Mouse (Mus musculus): ENCODE results near the gene Thbs2. TPM values are rescaled to one million over a fixed set of nuclear protein-coding genes. Genes with fewer than 3 reads are reported as not detected.

The Thbs2 gene
- polyA plus RNA-seq, 1 experiment from 2014 or later: 54.9 TPM

- Histone ChIP-seq H3K27ac (ENCODE audit: low read length) (peak overlapping the region; percentile 77), H3K9ac (ENCODE audit: low read length) (peak overlapping the region; percentile 46; the same call in 1 of the 2 replicates), H3K4me3 (replicated peaks; ENCODE audit: low read length) (peak overlapping the region; percentile 55; the same call in 1 of the 2 replicates)
Measured at GRCm38 (mm10) chr17:14691197-14691596, 2.8 kb downstream of the Thbs2 start.

GRCm38 (mm10) chr17:14682836-14683235 is 11.2 kb downstream of the Thbs2 start:
- no peak overlapping the region for H3K4me2 ChIP-seq (ENCODE audit: low read depth, low read length)
- H3K27ac ChIP-seq (ENCODE audit: low read length): no peak overlapping the region
- peaks cover 8% of the 10 kb centered on the region; the same call in 1 of the 2 replicates for H3K4me1 ChIP-seq (ENCODE audit: control insufficient read depth, insufficient read depth, low read length)
- no peak overlapping the region for H3K9ac ChIP-seq (ENCODE audit: low read length)
- no peaks in the 10 kb centered on the region for H3K27me3 ChIP-seq (ENCODE audit: control insufficient read depth, insufficient read depth, low read length)
- no peaks in the 10 kb centered on the region for H3K9me3 ChIP-seq (replicated peaks; ENCODE audit: control insufficient read depth, low read length)
- WGBS: 92% methylated on average over 7 of the region's 7 CpGs
- peaks cover 6% of the 10 kb centered on the region for H3K36me3 ChIP-seq (ENCODE audit: control insufficient read depth, insufficient read depth, low read length)
- no peak overlapping the region for H3K4me3 ChIP-seq (replicated peaks; ENCODE audit: low read length)
- no peak for ATAC-seq (ENCODE audit: insufficient read depth, low FRiP score)

More at GRCm38 (mm10) chr17:14691197-14691596, 2.8 kb downstream of the Thbs2 start:
- Histone ChIP-seq H3K27me3 (ENCODE audit: control insufficient read depth, insufficient read depth, low read length) (no peaks in the 10 kb centered on the region), H3K4me1 (ENCODE audit: control insufficient read depth, insufficient read depth, low read length) (peaks cover 15% of the 10 kb centered on the region; the same call in 1 of the 2 replicates), H3K9me3 (replicated peaks; ENCODE audit: control insufficient read depth, low read length) (no peaks in the 10 kb centered on the region), H3K36me3 (ENCODE audit: control insufficient read depth, insufficient read depth, low read length) (0 out of 2 replicates have a peak, but pooled peaks cover 4% of the 10 kb centered on the region), H3K4me2 (ENCODE audit: low read depth, low read length) (peak overlapping the region; percentile 51)
- no peak for ATAC-seq (ENCODE audit: insufficient read depth, low FRiP score)
- 48% methylated on average over 4 of the region's 4 CpGs for WGBS

- Histone ChIP-seq H3K36me3 (ENCODE audit: control insufficient read depth, insufficient read depth, low read length) (peaks cover 6% of the 10 kb centered on the region), H3K4me2 (ENCODE audit: low read depth, low read length) (no peak overlapping the region), H3K4me3 (replicated peaks; ENCODE audit: low read length) (no peak overlapping the region), H3K9ac (ENCODE audit: low read length) (no peak overlapping the region), H3K27me3 (ENCODE audit: control insufficient read depth, insufficient read depth, low read length) (no peaks in the 10 kb centered on the region), H3K9me3 (replicated peaks; ENCODE audit: control insufficient read depth, low read length) (no peaks in the 10 kb centered on the region), H3K27ac (ENCODE audit: low read length) (no peak overlapping the region), H3K4me1 (ENCODE audit: control insufficient read depth, insufficient read depth, low read length) (no peaks in the 10 kb centered on the region)
- ATAC-seq (ENCODE audit: insufficient read depth, low FRiP score): no peak
- 92% methylated on average over 12 of the region's 12 CpGs for WGBS
Measured at GRCm38 (mm10) chr17:14681047-14681446, 13.0 kb downstream of the Thbs2 start.

- H3K27me3 ChIP-seq (ENCODE audit: control insufficient read depth, insufficient read depth, low read length): no peaks in the 10 kb centered on the region
- H3K4me3 ChIP-seq (replicated peaks; ENCODE audit: low read length): no peak overlapping the region
- H3K9ac ChIP-seq (ENCODE audit: low read length): no peak overlapping the region
- H3K36me3 ChIP-seq (ENCODE audit: control insufficient read depth, insufficient read depth, low read length): peaks cover 6% of the 10 kb centered on the region
- H3K9me3 ChIP-seq (replicated peaks; ENCODE audit: control insufficient read depth, low read length): no peaks in the 10 kb centered on the region
- H3K4me2 ChIP-seq (ENCODE audit: low read depth, low read length): no peak overlapping the region
- no peak for ATAC-seq (ENCODE audit: insufficient read depth, low FRiP score)
- WGBS: 67% methylated on average over 8 of the region's 8 CpGs
- H3K27ac ChIP-seq (ENCODE audit: low read length): no peak overlapping the region
- H3K4me1 ChIP-seq (ENCODE audit: control insufficient read depth, insufficient read depth, low read length): no peaks in the 10 kb centered on the region
Measured at GRCm38 (mm10) chr17:14677198-14677597, 16.8 kb downstream of the Thbs2 start.

GRCm38 (mm10) chr17:14675517-14675916 is 18.5 kb downstream of the Thbs2 start:
- 69% methylated on average over 2 of the region's 2 CpGs for WGBS
- no peak for ATAC-seq (ENCODE audit: insufficient read depth, low FRiP score)
- no peaks in the 10 kb centered on the region; the same call in 1 of the 2 replicates for H3K36me3 ChIP-seq (ENCODE audit: control insufficient read depth, insufficient read depth, low read length)
- H3K4me1 ChIP-seq (ENCODE audit: control insufficient read depth, insufficient read depth, low read length): no peaks in the 10 kb centered on the region
- H3K27me3 ChIP-seq (ENCODE audit: control insufficient read depth, insufficient read depth, low read length): no peaks in the 10 kb centered on the region
- H3K9me3 ChIP-seq (replicated peaks; ENCODE audit: control insufficient read depth, low read length): no peaks in the 10 kb centered on the region
- no peak overlapping the region for H3K27ac ChIP-seq (ENCODE audit: low read length)
- H3K9ac ChIP-seq (ENCODE audit: low read length): no peak overlapping the region
- no peak overlapping the region for H3K4me2 ChIP-seq (ENCODE audit: low read depth, low read length)
- no peak overlapping the region for H3K4me3 ChIP-seq (replicated peaks; ENCODE audit: low read length)

GRCm38 (mm10) chr17:14672402-14672801 is 21.6 kb downstream of the Thbs2 start:
- Histone ChIP-seq H3K27ac (ENCODE audit: low read length) (no peak overlapping the region), H3K4me3 (replicated peaks; ENCODE audit: low read length) (no peak overlapping the region), H3K4me2 (ENCODE audit: low read depth, low read length) (no peak overlapping the region), H3K9ac (ENCODE audit: low read length) (no peak overlapping the region), H3K36me3 (ENCODE audit: control insufficient read depth, insufficient read depth, low read length) (no peaks in the 10 kb centered on the region), H3K27me3 (ENCODE audit: control insufficient read depth, insufficient read depth, low read length) (no peaks in the 10 kb centered on the region), H3K9me3 (replicated peaks; ENCODE audit: control insufficient read depth, low read length) (no peaks in the 10 kb centered on the region), H3K4me1 (ENCODE audit: control insufficient read depth, insufficient read depth, low read length) (no peaks in the 10 kb centered on the region)
- ATAC-seq (ENCODE audit: insufficient read depth, low FRiP score): no peak
- 63% methylated on average over 5 of the region's 5 CpGs for WGBS

- H3K9me3 ChIP-seq (replicated peaks; ENCODE audit: control insufficient read depth, low read length): no peaks in the 10 kb centered on the region
- no peak overlapping the region for H3K9ac ChIP-seq (ENCODE audit: low read length)
- no peak overlapping the region for H3K4me2 ChIP-seq (ENCODE audit: low read depth, low read length)
- ATAC-seq (ENCODE audit: insufficient read depth, low FRiP score): no peak
- no peak overlapping the region for H3K27ac ChIP-seq (ENCODE audit: low read length)
- 49% methylated on average over 4 of the region's 4 CpGs for WGBS
- H3K36me3 ChIP-seq (ENCODE audit: control insufficient read depth, insufficient read depth, low read length): no peaks in the 10 kb centered on the region
- no peaks in the 10 kb centered on the region for H3K4me1 ChIP-seq (ENCODE audit: control insufficient read depth, insufficient read depth, low read length)
- no peak overlapping the region for H3K4me3 ChIP-seq (replicated peaks; ENCODE audit: low read length)
- no peaks in the 10 kb centered on the region for H3K27me3 ChIP-seq (ENCODE audit: control insufficient read depth, insufficient read depth, low read length)
Measured at GRCm38 (mm10) chr17:14667225-14667624, 26.8 kb downstream of the Thbs2 start.

- H3K4me1 ChIP-seq (ENCODE audit: control insufficient read depth, insufficient read depth, low read length): no peaks in the 10 kb centered on the region
- ATAC-seq (ENCODE audit: insufficient read depth, low FRiP score): no peak
- H3K9me3 ChIP-seq (replicated peaks; ENCODE audit: control insufficient read depth, low read length): no peaks in the 10 kb centered on the region
- H3K4me2 ChIP-seq (ENCODE audit: low read depth, low read length): no peak overlapping the region
- WGBS: 73% methylated on average over 2 of the region's 2 CpGs
- no peaks in the 10 kb centered on the region for H3K27me3 ChIP-seq (ENCODE audit: control insufficient read depth, insufficient read depth, low read length)
- H3K4me3 ChIP-seq (replicated peaks; ENCODE audit: low read length): no peak overlapping the region
- no peaks in the 10 kb centered on the region for H3K36me3 ChIP-seq (ENCODE audit: control insufficient read depth, insufficient read depth, low read length)
- no peak overlapping the region for H3K27ac ChIP-seq (ENCODE audit: low read length)
- H3K9ac ChIP-seq (ENCODE audit: low read length): no peak overlapping the region
Measured at GRCm38 (mm10) chr17:14666451-14666850, 27.6 kb downstream of the Thbs2 start.

GRCm38 (mm10) chr17:14663366-14663765 is 30.7 kb downstream of the Thbs2 start:
- Histone ChIP-seq H3K9me3 (replicated peaks; ENCODE audit: control insufficient read depth, low read length) (no peaks in the 10 kb centered on the region), H3K9ac (ENCODE audit: low read length) (no peak overlapping the region), H3K27ac (ENCODE audit: low read length) (no peak overlapping the region), H3K36me3 (ENCODE audit: control insufficient read depth, insufficient read depth, low read length) (no peaks in the 10 kb centered on the region), H3K4me2 (ENCODE audit: low read depth, low read length) (no peak overlapping the region), H3K4me3 (replicated peaks; ENCODE audit: low read length) (no peak overlapping the region), H3K4me1 (ENCODE audit: control insufficient read depth, insufficient read depth, low read length) (no peaks in the 10 kb centered on the region), H3K27me3 (ENCODE audit: control insufficient read depth, insufficient read depth, low read length) (no peaks in the 10 kb centered on the region)
- 82% methylated on average over 5 of the region's 5 CpGs for WGBS
- no peak for ATAC-seq (ENCODE audit: insufficient read depth, low FRiP score)
